Mouse (Mus musculus) gastrocnemius, postnatal 4 days (tissue): ENCODE results near the gene Klk1b11. TPM values are rescaled to one million over a fixed set of nuclear protein-coding genes. Genes with fewer than 3 reads are reported as not detected.
"Not testable (repeated sequence)": the region's sequence is repeated elsewhere in the genome, so short reads cannot be mapped to it uniquely, and the experiment has no call there.

Source experiments
- DNase-seq, 2 experiments: peaks; one replicate each; pipeline ENCODE4 v3.0.0; 2021 to 2022; ENCODE audit warnings: low spot score in 2 of 2, mixed read lengths in 2 of 2
- long read RNA-seq, 2 experiments: library from polyadenylated mRNA; stranded (forward); transcript quantifications; one replicate each; pipeline ENCODE4 v2.0.0; 2021
- total RNA-seq, 2 experiments: library from RNA; stranded (reverse); gene quantifications; 2 replicates each; pipeline ENCODE4 v1.2.3; 2021

Gene Klk1b11
- total RNA-seq, result not detected
- long read RNA-seq, experiment 1, result 0 reads
- long read RNA-seq, experiment 2, result 0 reads

DNA sequence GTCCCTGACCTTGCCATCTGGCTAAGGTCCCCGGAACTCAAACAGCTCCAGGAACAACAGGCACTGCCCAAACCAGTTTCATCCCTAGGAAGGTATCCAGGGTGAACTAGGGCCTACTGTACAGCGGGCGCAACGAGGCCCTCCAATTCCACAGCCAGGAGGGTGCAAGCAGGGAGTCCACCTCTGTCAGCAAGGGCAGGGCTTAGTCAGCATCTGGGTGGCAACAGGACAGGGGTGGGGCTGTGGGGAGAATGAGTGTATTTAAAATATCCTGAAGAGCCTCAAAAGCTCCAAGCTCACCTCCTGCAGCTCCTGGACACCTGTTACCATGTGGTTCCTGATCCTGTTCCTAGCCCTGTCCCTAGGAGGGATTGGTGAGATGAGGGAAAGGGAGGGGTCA lies at the start of gene Klk1b11:
Gene Klk1b11 (plus strand): TSS at position 301 of the 400 bp plus-strand sequence.
- not testable (repeated sequence) for DNase-seq

DNA sequence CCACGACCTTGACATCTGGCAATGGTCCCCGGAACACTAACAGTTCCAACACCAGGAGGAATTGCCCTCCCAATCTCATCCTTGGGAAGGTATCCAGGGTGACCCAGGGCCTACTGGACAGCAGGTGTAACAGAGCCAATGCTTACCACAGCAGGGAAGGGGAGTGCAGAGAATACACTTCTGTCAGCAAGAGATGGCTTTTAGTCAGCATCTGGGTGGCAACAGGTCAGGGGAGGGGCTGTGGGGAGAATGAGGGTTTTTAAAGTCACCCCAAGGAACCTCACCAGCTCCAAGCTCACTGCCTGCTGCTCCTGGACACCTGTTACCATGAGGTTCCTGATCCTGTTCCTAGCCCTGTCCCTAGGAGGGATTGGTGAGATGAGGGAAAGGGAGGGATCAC lies 45.3 kb upstream of the Klk1b11 start, which contains the start of gene Klk1b8:
Gene Klk1b8 (plus strand): TSS at position 301 of the 400 bp plus-strand sequence.
- no peak for DNase-seq

DNA sequence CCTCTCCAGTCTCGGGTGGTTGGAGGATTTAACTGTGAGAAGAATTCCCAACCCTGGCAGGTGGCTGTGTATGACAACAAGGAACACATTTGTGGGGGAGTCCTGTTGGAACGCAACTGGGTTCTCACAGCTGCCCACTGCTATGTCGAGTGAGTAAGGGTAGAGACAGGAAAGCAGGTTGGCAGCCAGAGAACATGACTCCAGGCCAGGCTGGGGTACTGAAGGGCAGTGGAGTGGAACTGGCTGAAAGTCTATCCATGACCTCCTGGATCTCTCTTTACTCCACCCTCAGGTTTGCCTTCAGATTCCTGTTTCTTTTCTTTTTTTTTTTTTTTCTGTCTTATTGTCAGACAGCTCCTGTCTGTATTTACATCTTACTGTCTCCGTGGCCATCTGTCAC lies 43.0 kb upstream of the Klk1b11 start:
- DNase-seq, result no peak

DNA sequence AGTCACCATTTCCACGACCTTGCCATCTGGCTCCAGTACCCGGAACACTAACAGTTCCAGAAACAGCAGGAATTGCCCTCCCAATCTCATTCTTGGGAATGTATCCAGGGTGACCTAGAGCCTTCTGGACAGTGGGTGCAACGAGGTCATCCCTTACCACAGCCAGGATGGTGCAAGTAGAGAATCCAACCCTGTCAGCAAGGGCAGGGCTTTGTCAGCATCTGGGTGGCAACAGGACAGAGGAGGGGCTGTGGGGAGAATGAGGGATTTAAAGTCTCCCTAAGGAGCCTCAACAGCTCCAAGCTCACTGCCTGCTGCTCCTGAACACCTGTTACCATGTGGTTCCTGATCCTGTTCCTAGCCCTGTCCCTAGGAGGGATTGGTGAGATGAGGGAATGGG lies 29.2 kb upstream of the Klk1b11 start, which contains the start of gene Klk1b1:
Gene Klk1b1 (plus strand): TSS at position 301 of the 400 bp plus-strand sequence.
- DNase-seq, result no peak

DNA sequence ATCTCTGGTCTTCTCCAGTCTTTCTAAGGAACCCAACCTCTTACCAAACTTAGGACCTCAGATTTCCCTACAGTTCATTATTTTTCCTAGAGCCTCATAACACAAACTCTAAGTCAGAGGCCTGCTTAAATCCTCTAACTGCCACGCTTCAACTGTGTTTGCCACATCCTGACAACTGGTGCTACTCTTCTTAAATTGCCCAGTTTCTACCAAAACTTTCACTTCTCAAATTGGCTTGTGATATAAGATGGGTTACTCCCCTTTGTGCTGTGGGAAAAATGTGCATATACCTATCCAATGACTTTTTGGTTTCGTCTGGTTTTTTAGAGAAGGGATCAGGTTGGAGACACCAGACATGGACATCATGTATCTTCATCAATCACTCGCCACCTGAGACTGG lies 28.6 kb upstream of the Klk1b11 start:
- no peak for DNase-seq

DNA sequence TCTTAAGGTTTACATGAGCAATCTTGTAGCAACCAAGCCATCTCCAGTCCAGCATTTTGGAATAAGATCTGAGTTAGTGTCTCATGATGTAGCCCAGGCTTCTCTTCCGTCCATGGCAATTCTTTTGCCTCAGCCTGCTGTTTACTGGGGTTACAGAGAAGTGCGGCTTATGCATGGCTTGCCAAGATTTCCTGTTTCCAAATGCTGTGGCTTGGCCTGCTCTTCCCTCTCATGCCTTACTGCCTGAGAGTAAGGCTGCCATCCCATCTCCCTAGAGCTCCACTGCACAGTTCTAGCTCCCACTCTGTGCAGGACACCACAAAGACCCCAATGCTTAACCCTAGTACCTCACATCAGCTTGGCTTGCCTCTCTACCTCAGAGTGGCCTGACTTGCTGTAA lies 28.1 kb upstream of the Klk1b11 start:
- DNase-seq, result no peak

DNA sequence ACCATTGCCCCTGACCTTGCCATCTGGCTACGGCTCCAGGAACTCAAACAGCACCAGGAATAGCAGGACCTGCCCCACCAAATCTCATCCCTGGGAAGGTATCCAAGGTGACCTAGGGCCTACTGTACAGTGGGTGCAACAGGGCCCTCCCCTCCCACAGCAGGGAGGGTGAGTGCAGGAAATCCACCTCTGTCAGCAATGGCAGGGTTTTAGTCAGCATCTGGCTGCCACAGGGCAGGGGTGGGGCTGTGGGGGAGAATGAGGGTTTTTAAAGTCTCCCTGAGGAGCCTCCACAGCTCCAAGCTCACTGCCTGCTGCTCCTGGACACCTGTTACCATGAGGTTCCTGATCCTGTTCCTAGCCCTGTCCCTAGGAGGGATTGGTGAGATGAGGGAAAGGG lies 19.9 kb upstream of the Klk1b11 start, which contains the start of gene Klk1b9:
Gene Klk1b9 (plus strand): TSS at position 301 of the 400 bp plus-strand sequence.
- not testable (repeated sequence) for DNase-seq

DNA sequence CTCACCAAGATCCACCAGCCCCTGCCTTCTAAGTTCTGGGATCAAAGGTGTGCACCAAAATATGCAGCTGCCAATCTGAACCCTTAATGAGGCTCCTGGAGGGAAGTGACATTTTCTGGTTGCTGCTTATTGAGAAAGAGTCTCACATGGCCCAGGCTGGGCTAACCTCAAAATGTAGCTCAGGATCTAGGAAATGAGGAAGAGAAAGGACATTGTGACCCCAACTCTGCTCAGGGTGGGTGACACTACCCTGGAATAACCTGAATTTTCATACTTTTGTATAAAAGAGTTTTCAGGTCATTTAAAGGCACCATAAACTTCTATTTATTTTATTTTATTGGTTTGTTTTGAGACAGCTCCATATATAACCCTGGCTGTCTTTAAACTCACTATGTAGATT lies 10.0 kb upstream of the Klk1b11 start:
- no peak for DNase-seq

DNA sequence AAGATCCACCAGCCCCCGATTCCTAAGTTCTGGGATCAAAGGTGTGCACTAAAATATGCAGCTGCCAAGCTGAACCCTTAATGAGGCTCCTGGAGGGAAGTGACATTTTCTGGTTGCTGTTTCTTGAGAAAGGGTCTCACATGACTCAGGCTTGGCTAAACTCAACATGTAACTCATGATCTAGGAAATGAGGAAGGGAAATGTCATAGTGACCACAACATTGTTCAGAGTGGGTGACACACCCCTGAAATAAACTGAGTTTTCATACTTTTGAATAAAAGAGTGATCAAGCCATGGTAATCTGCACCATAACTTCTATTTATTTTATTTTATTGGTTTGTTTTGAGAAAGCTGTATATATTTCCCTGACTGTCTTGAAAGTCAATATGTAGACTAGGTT lies 856 bp upstream of the Klk1b11 start:
- not testable (repeated sequence) for DNase-seq

DNA sequence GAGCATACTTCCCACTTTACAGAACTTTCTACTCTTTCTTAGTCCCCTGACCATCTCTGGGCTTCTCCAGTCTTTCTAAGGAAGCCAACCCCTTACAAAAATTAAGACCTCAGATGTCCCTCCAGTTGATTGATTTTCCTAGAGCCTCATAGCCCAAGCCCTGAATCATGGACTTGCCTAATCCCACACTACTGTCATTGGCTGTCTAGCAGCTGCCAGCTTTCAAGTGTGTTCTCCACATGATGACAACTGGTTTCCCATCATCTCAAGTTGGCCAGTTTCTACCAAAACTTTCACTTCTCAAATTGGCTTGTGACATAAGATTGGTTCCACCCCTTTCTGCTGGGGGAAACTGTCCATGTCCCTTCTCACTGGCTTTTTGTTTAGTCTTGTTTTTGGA lies 9.2 kb downstream of the Klk1b11 start:
- no peak for DNase-seq

DNA sequence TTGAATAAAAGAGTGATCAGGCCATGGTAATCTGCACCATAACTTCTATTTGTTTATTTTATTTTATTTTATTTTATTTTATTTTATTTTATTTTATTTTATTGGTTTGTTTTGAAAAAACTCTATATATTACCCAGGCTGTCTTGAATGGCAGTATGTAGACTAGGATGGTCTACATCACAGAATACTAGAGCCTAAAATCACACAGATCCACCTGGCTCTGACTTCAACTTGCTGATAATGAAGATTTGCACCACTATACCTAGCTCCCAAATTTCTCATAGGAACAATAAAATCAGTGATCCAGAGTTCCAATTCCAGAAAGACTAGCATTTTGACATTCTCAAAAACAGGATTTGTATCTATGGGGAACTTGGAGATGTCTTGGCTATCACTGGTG lies 16.2 kb downstream of the Klk1b11 start, which contains the start of gene Klk1b26:
Gene Klk1b26 (plus strand): TSS at position 301 of the 400 bp plus-strand sequence.
- DNase-seq, result not testable (repeated sequence)

DNA sequence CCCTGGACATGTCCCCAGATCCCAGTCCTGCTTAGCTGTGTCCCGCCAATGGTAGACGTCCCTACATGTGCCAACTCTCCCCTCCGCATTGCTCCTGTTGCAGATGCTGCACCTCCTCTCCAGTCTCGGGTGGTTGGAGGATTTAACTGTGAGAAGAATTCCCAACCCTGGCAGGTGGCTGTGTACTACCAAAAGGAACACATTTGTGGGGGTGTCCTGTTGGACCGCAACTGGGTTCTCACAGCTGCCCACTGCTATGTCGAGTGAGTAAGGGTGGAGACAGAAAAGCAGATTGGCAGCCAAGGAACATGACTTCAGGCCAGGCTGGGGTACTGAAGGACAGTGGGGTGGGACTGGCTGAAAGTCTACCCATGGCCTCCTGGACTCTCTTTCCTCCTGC lies 19.0 kb downstream of the Klk1b11 start:
- DNase-seq, result not testable (repeated sequence)

DNA sequence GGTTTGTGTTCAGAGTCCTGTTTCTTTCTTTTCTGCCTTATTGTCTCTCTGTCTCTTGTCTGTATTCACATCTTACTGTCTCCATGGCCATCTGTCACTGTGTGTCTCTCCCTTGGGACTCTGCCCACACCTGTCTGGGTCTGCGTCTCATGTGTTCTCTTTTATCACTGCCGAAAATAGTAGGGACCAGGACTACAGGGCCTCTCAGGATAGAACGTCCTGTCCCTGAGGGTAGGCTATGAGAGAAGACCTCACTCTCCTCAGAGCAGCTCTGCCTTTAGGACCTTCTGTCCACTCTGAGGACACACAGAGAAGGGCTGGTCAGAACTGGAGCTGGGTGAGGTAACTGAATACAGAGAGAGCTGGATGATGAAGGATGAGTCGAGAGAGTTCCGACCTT lies 19.4 kb downstream of the Klk1b11 start:
- DNase-seq, result no peak

Other genes with a start within 250 kb of the Klk1b11 start
- not detected for gene Klk12, start 227.0 kb upstream of the Klk1b11 start, total RNA-seq
- not detected for gene Klk11, start 221.3 kb upstream of the Klk1b11 start, total RNA-seq
- under 1 TPM in 1 of 2 experiments, not detected in 1; 0.18 TPM for gene Klk10, start 214.8 kb upstream of the Klk1b11 start, total RNA-seq
- gene Klk9, start 204.0 kb upstream of the Klk1b11 start, total RNA-seq, result not detected
- gene Klk8, start 198.3 kb upstream of the Klk1b11 start, total RNA-seq, result 1 to 10 TPM; 2.5 to 3.5 TPM
- gene Klk7, start 184.6 kb upstream of the Klk1b11 start, total RNA-seq, result not detected
- not detected for gene Klk6, start 171.4 kb upstream of the Klk1b11 start, total RNA-seq
- not detected for gene Klk5, start 153.9 kb upstream of the Klk1b11 start, total RNA-seq
- under 1 TPM in 1 of 2 experiments, not detected in 1; 0.21 TPM for gene Klk4, start 114.7 kb upstream of the Klk1b11 start, total RNA-seq
- not detected for gene Klk15, start 62.1 kb upstream of the Klk1b11 start, total RNA-seq
- gene Klk1b8, start 45.2 kb upstream of the Klk1b11 start, total RNA-seq, result not detected
- not detected for gene Klk1b1, start 29.1 kb upstream of the Klk1b11 start, total RNA-seq
- gene Klk1b9, start 19.8 kb upstream of the Klk1b11 start, total RNA-seq, result not detected
- gene Klk1b26, start 16.3 kb downstream of the Klk1b11 start, total RNA-seq, result under 1 TPM; 0.39 to 0.62 TPM
- not detected for gene Klk1b27, start 56.4 kb downstream of the Klk1b11 start, total RNA-seq
- not detected for gene Klk1b21, start 106.5 kb downstream of the Klk1b11 start, total RNA-seq
- not detected for gene Klk1b22, start 116.8 kb downstream of the Klk1b11 start, total RNA-seq
- not detected for gene Klk1b16, start 140.9 kb downstream of the Klk1b11 start, total RNA-seq
- not detected for gene Klk1b24, start 192.4 kb downstream of the Klk1b11 start, total RNA-seq
- gene Klk1b3, start 202.3 kb downstream of the Klk1b11 start, total RNA-seq, result not detected
- not detected for gene Klk1b4, start 211.6 kb downstream of the Klk1b11 start, total RNA-seq
- gene Klk1b5, start 220.1 kb downstream of the Klk1b11 start, total RNA-seq, result not detected
- gene Klk1, start 229.5 kb downstream of the Klk1b11 start, total RNA-seq, result not detected
- gene Gm36864, start 240.3 kb downstream of the Klk1b11 start, total RNA-seq, result not detected